Mouse (Mus musculus) thymus, postnatal 14 days (tissue): ENCODE data around the gene Tfb2m.
A peak's percentile ranks its signal among the peaks of the same experiment; 100 is the strongest.

Experiments used
- DNase-seq: peaks from one replicate; pipeline ENCODE4 v3.0.0; 2021

Tfb2m gene

GRCm38 (mm10) chr1:179556921-179557320 lies 10.9 kb upstream of the Tfb2m start:
- DNase-seq = no peak

GRCm38 (mm10) chr1:179553949-179554347 lies 7.9 kb upstream of the Tfb2m start:
- peak; percentile 16 for DNase-seq

- DNase-seq = no peak
These were observed 7.3 kb upstream of the Tfb2m start for GRCm38 (mm10) chr1:179553197-179553948.

GRCm38 (mm10) chr1:179552751-179553150 lies 6.7 kb upstream of the Tfb2m start:
- peak; percentile 12 for DNase-seq

GRCm38 (mm10) chr1:179551921-179552320 lies 5.9 kb upstream of the Tfb2m start:
- no peak for DNase-seq

- DNase-seq = no peak
These were observed 5.3 kb upstream of the Tfb2m start for GRCm38 (mm10) chr1:179551336-179551735.

- DNase-seq = peak; percentile 44
These were observed 3.1 kb upstream of the Tfb2m start for GRCm38 (mm10) chr1:179548996-179549752.

- peak; percentile 8 for DNase-seq
These were observed 2.2 kb upstream of the Tfb2m start for GRCm38 (mm10) chr1:179548220-179548619.

GRCm38 (mm10) chr1:179547176-179547575 lies 1.1 kb upstream of the Tfb2m start:
- no peak for DNase-seq

GRCm38 (mm10) chr1:179546551-179546917 lies 467 bp upstream of the Tfb2m start:
- DNase-seq = peak; percentile 87

- no peak for DNase-seq
These were observed 4.6 kb downstream of the Tfb2m start for GRCm38 (mm10) chr1:179541502-179541901.

GRCm38 (mm10) chr1:179539887-179540286 lies 6.2 kb downstream of the Tfb2m start:
- no peak for DNase-seq

GRCm38 (mm10) chr1:179539054-179539453 lies 7.0 kb downstream of the Tfb2m start:
- DNase-seq = no peak

GRCm38 (mm10) chr1:179519901-179520300 lies 26.2 kb downstream of the Tfb2m start:
- peak; percentile 65 for DNase-seq

GRCm38 (mm10) chr1:179517713-179518465 lies 28.2 kb downstream of the Tfb2m start, which contains the start of gene Smyd3:
TSS of gene Smyd3 (minus strand) at chr1:179518041.
- DNase-seq = peak; percentile 90

GRCm38 (mm10) chr1:179516941-179517712 lies 28.9 kb downstream of the Tfb2m start:
- peak; percentile 49 for DNase-seq

GRCm38 (mm10) chr1:179511895-179512294 lies 34.2 kb downstream of the Tfb2m start:
- DNase-seq = peak; percentile 24

- no peak for DNase-seq
These were observed 35.3 kb downstream of the Tfb2m start for GRCm38 (mm10) chr1:179510546-179511340.

GRCm38 (mm10) chr1:179506530-179507315 lies 39.3 kb downstream of the Tfb2m start:
- DNase-seq = peak; percentile 46

GRCm38 (mm10) chr1:179502565-179502964 lies 43.5 kb downstream of the Tfb2m start:
- DNase-seq = peak; percentile 16

GRCm38 (mm10) chr1:179499257-179499656 lies 46.8 kb downstream of the Tfb2m start:
- no peak for DNase-seq
